Mouse (Mus musculus) cerebellum, adult 8-10 months (tissue): ENCODE results near the gene Robo3.

Source experiments
- DNase-seq: peaks from one replicate; pipeline ENCODE4 v3.0.0; 2022

Gene Robo3

GRCm38 (mm10) chr9:37432720-37433421 lies at the start of gene Robo3:
Robo3 (minus strand) TSS chr9:37433246.
- DNase-seq, result no peak

- no peak for DNase-seq
These were observed 41.9 kb upstream of the Robo3 start for GRCm38 (mm10) chr9:37474923-37475322.

- no peak for DNase-seq
These were observed 40.6 kb upstream of the Robo3 start for GRCm38 (mm10) chr9:37473611-37474125.

GRCm38 (mm10) chr9:37462764-37463163 lies 29.7 kb upstream of the Robo3 start:
- DNase-seq, result peak; percentile 46

- DNase-seq, result no peak
These were observed 28.5 kb upstream of the Robo3 start for GRCm38 (mm10) chr9:37461571-37461970.

GRCm38 (mm10) chr9:37460961-37461340 lies 27.9 kb upstream of the Robo3 start:
- DNase-seq, result no peak

- DNase-seq, result peak; percentile 28
These were observed 27.3 kb upstream of the Robo3 start for GRCm38 (mm10) chr9:37460043-37460960.

GRCm38 (mm10) chr9:37459665-37460042 lies 26.6 kb upstream of the Robo3 start:
- no peak for DNase-seq

- no peak for DNase-seq
These were observed 24.1 kb upstream of the Robo3 start for GRCm38 (mm10) chr9:37457151-37457550.

GRCm38 (mm10) chr9:37456481-37456910 lies 23.4 kb upstream of the Robo3 start:
- DNase-seq, result peak; percentile 51

- DNase-seq, result no peak
These were observed 22.8 kb upstream of the Robo3 start for GRCm38 (mm10) chr9:37455868-37456267.

- no peak for DNase-seq
These were observed 21.9 kb upstream of the Robo3 start for GRCm38 (mm10) chr9:37454991-37455390.

- no peak for DNase-seq
These were observed 21.0 kb upstream of the Robo3 start for GRCm38 (mm10) chr9:37454011-37454492.

- DNase-seq, result no peak
These were observed 20.3 kb upstream of the Robo3 start for GRCm38 (mm10) chr9:37453328-37453727.

GRCm38 (mm10) chr9:37452401-37452800 lies 19.4 kb upstream of the Robo3 start:
- no peak for DNase-seq

GRCm38 (mm10) chr9:37437772-37438735 lies 5.0 kb upstream of the Robo3 start:
- DNase-seq, result no peak

GRCm38 (mm10) chr9:37435616-37436015 lies 2.6 kb upstream of the Robo3 start:
- no peak for DNase-seq

GRCm38 (mm10) chr9:37434932-37435331 lies 1.9 kb upstream of the Robo3 start:
- DNase-seq, result no peak

- no peak for DNase-seq
These were observed 946 bp upstream of the Robo3 start for GRCm38 (mm10) chr9:37433823-37434560.

- no peak for DNase-seq
These were observed 900 bp downstream of the Robo3 start for GRCm38 (mm10) chr9:37432026-37432666.

GRCm38 (mm10) chr9:37430582-37430981 lies 2.5 kb downstream of the Robo3 start:
- peak; percentile 77 for DNase-seq
